Mouse (Mus musculus) E14TG2a.4 (cell line): ENCODE results near the gene Snapc2.

Source experiments
- CTCF ChIP-seq: conservative IDR thresholded peaks from 2 replicates; pipeline ENCODE4 v1.5.1; 2014; ENCODE audit warnings: low read length
- NANOG ChIP-seq: IDR thresholded peaks from 2 replicates; pipeline ENCODE4 v1.6.1; 2014; ENCODE audit warnings: borderline replicate concordance, low read length, mixed read lengths
- POU5F1 ChIP-seq: IDR thresholded peaks from 2 replicates; pipeline ENCODE4 v1.6.1; 2014; ENCODE audit warnings: low read length, borderline replicate concordance

DNA sequence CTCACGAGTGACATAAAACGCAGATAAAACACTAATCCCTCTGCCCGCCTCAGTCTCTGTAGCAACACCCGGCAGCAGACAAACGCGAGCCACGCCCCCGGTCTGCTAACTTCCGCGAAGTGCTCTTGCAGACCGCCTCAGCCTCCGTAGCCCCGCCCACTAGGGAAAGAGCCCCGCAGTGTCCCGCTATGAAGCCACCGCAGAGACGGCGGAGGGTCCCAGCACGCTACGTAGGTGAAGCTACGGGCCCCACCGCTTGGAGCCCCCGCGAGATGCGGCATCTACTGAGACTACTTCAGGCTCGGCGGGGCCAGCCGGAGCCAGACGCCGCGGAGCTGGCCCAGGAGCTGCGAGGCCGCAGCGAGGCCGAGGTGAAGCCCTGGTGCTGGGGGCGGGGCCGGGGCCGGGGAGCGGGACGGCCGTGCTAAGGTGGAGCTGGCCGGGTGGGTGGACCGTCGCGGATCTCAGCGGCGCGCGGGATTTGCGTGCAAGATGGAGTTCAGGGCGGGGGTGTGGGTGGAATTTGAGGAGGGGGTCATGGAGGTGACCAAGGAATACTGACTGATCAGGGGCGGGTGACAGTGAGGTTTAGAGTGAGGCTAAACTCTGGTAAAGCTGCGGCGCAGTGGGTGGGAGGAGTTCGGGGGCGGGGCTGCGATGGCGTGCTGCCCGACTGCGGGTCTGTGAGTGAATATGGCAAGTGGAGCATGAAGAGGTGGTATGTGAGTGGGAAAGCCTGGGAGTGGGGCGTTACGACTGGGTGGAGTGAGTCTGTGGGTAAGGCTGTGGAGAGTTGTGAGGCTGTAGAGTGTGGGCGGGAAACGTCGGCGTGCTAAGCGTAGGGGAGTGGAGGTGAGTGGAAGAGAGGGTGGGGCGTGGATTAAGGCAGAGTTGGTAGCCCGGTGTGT lies at the start of gene Snapc2:
- no peak for TF ChIP-seq CTCF
- no peak for TF ChIP-seq NANOG
- no peak for TF ChIP-seq POU5F1
